Mouse (Mus musculus): Measurements from ENCODE around the gene Sik2.

The Sik2 gene

GRCm38 (mm10) chr9:50986123-50986522 is 22.8 kb downstream of the Sik2 start:
- DNase-seq (ENCODE audit: low spot score in 2 of 2) = no peak

GRCm38 (mm10) chr9:50981499-50982190 is 27.2 kb downstream of the Sik2 start:
- DNase-seq (ENCODE audit: low spot score in 2 of 2) = no peak

- DNase-seq (ENCODE audit: low spot score in 2 of 2) = no peak
These were observed 34.2 kb downstream of the Sik2 start for GRCm38 (mm10) chr9:50974631-50975030.

DNA sequence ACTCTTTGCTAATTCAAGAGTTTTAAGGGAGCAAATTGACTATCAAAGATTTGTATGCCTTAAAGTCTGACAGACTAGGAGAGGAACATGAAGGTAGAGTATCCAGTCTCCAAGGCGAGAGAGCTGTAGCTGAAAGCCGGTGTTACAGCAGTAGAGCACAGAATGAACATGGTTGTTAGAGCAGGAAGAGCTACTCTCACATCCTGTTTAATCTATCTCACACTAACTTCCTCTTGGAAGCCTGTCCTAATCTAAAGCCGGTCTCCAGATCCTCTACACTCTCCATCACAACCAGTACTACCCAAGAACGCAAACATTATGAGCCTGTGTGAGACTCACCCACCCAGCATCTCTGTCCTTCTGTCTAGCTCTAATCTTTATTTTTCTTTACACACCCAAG is 38.5 kb downstream of the Sik2 start:
- no peak for DNase-seq (ENCODE audit: low spot score in 2 of 2)

- DNase-seq (ENCODE audit: low spot score in 2 of 2) = no peak
These were observed 39.6 kb downstream of the Sik2 start for GRCm38 (mm10) chr9:50969266-50969665.

GRCm38 (mm10) chr9:50966277-50966676 is 42.6 kb downstream of the Sik2 start:
- no peak for DNase-seq (ENCODE audit: low spot score in 2 of 2)

DNA sequence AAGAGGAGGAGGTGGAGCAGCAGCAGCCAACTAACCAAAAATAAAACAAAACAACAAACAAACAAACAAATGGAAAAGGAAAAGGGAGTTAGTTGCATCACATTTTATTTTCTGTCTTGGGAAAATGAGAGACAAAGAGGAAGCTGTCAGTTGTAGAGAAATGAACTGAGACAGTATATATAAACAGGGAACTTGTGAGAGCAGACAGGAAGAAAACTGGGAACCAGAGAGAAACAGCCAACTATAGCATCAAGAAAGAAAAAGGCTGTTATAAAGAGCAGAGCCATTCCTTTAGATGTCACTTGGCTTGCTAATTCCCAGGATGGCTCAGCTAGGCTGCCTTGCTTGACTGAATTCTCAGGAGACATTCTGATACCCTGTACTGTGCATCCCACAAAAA is 43.5 kb downstream of the Sik2 start:
- no peak for DNase-seq (ENCODE audit: low spot score in 2 of 2)

DNA sequence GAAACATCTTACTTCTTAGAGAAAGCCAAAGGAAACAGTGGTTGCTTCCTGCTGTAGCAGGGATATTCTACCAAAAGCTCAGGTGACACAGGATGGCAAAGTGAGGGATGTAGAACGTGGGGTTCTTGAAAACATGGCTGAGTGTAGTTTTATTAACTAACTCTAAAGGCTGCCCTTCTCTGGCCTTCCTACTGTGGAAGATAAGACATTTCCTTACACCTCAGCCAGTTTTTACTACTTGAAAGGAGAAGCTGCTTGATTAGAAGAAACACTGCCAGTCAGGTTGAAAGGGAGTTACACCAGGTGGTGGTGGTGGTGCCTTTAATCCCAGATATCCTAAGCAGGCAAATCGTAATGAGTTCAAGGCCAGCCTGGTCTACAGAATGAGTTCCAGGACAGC is 44.0 kb downstream of the Sik2 start:
- DNase-seq (ENCODE audit: low spot score in 2 of 2) = no peak

DNA sequence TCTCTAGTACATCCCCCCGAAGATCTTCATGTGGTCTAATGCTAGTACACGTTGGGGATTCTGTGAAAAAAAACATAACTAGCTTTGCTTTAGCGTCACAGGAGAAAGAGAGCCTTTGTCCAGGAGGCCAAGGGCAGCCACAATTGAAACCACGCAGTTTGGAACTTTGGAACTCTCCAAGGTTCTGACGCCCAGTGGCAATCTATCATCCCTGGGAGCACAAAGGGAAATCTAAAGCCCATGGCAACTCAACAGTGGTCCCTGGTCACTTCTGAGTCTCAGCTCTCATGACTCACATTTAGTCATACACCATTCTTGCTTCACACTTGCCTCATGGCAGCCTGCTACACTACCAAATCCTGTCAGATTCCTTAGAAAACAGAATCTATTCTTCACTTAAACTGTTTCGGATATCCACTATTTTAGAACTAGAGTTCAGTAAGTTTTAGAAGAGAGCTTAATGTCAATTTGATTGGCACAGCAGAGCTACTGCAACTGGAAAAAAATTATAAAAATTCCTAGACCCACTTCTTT is 50.9 kb downstream of the Sik2 start:
- no peak for DNase-seq (ENCODE audit: low spot score in 2 of 2)

GRCm38 (mm10) chr9:50955176-50955575 is 53.7 kb downstream of the Sik2 start:
- no peak for DNase-seq (ENCODE audit: low spot score in 2 of 2)

DNA sequence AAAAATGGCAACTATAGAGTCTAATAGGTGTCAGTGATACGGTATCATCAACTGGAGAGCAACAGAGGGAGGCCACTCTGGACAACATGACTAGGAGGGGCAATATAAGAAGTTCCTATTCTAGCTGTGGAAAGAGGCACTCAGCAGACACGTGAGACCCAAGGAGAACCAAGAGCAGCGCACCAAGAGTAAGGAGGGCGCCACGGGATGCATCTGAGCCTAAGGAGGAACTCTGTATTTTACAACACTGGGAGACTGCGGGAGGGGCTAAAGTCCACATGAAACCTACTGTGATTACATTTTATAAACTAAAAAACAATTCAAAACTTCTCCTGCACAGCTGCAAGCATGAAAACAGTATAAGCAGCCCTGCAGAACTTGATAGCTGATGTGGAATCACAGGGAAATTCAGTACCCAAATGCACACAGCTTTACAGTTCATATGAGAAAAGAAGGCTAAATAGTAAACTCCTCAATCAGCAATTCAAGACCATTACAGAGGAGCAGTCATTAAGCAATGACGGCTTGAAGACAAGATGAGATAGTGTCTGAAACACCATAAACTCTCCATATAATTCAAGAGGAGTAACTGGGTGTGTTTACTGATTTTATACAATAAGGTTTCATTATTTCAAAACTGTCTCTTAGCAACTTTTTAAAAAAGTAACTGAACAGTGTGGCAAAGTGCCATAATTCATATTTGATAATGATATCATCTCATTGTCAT is 60.6 kb downstream of the Sik2 start:
- no peak for DNase-seq (ENCODE audit: low spot score in 2 of 2)

GRCm38 (mm10) chr9:50946338-50946737 is 62.5 kb downstream of the Sik2 start:
- no peak for DNase-seq (ENCODE audit: low spot score in 2 of 2)

GRCm38 (mm10) chr9:50944826-50945225 is 64.0 kb downstream of the Sik2 start:
- no peak for DNase-seq (ENCODE audit: low spot score in 2 of 2)

GRCm38 (mm10) chr9:50942711-50943110 is 66.2 kb downstream of the Sik2 start:
- no peak for DNase-seq (ENCODE audit: low spot score in 2 of 2)

DNA sequence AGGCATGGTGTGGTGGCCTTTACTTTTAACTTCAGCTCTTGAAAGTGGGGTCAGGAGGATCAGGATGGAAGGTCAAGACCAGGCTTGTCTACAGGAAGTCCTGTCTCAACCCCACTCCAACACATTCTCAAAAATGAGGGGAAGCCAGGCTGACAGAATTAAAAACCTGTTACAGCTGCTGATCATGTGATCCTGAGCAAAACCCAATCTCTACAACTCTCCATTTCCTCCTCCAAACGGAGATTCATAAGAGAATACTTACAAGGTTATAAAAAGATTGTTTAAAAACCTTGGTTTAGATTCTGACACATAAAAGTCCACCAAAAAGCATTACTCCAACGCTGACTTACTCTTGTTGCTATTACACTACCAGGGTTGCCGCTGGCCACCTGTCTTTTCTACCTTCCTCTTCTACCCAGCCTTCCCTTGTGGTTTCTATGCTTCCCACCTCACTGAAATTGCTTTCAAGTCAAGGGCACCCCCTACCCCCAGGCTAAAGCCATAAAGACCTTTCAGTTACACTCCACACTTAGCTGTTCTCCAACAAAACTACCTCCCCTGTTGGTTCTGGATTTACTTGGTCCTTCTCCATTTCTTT is 67.0 kb downstream of the Sik2 start:
- DNase-seq (ENCODE audit: low spot score in 2 of 2) = no peak

DNA sequence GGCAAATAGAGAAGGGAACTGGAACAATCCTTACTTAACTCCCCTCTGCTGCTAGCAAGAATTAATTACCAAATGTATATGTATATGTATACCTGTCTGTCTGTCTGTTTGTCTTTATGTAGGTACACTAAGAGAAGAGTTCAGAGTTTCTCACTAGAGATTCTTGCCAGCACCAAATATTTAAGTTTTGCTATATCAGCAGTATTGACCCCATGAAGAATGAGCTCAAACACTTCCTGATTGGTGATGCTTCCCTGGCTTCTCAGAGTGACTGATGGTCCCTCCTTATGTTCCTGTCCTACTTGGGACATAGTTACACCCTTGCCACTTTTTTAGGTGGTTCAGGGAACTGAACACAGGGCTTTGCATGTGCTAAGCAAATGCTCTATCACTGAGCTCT is 78.9 kb downstream of the Sik2 start:
- DNase-seq (ENCODE audit: low spot score in 2 of 2) = no peak

DNA sequence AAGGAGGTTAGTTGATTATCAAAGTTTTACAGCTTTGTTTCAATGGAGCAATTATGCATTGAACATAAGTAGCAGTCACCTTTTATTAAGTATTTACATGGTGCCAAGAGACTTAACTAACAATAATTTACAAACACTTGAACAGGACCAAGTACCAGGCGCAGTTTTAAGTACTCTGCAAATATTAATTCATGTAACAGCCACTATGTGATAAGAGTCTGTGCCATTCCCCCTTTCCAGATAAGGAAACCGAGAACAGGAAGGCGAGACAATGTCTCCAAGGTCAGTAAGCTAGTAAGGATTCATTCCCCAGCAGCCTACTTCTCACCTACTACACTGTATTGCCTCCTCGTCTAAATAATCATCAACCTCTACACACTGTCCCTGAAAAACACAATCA is 83.1 kb downstream of the Sik2 start:
- no peak for DNase-seq (ENCODE audit: low spot score in 2 of 2)

GRCm38 (mm10) chr9:50924454-50924853 is 84.4 kb downstream of the Sik2 start:
- DNase-seq (ENCODE audit: low spot score in 2 of 2) = no peak

GRCm38 (mm10) chr9:50922363-50923153 is 86.3 kb downstream of the Sik2 start:
- DNase-seq (ENCODE audit: low spot score in 2 of 2) = no peak

DNA sequence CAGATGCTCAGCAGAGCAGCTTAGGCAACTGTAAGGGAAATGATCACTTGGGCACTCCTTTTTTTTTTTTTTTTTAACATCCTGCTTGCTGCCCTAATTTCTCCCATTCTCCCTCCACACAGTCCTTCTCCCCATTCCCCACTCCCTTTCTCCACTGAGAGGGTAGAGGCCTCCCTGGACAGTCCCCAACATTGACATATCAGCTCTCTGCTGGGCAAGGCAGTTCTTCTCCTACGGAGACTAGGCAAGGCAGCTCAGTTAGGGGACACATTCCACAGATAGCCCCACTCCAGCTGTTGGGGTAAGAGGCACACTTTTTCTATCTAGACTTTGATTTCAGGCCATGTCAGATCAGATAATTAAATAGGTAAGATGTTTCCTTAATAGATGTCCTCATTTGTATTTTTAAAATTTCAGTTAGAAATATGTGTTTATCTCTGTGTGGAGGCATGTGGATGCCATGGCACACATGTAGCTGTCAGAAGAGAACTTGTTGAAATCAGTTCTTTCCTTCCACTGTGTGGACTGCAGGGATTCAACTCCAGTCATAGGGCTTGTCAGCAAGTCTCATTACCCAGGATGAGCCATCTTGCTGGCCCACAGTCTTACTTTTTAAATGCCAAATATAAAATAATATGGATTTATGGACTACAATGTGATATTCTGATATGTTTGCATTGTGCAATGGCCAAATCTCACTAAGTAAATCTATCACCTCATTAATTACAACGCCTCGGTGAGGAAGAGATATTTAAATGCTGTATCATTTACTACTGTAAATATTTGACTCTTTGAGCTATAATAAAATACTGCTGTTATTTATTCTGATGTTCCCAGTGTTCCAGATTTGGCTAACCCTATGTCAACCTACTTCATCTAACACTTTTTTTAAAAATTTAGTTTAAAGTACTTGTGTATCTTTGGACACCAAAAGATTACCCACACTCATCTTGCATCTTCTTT is 87.7 kb downstream of the Sik2 start:
- no peak for DNase-seq (ENCODE audit: low spot score in 2 of 2)

DNA sequence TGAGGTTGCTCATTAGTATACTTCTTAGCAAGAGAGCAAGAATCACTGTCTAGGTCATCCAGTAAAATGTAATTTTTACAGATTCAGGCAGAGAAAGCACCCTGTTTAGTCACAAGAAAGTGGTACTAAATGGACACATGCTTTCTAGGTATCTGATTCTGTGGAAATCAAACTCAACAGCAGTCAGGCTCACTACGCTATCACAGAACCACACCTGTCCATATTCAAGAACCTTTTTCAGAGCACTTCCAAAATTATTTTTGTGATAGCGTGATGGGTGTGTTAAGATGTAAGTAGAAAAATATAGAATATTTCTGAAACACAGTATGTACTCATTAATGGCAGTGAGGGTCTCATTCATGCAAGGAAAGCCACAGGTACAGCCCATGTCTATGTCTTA is 89.3 kb downstream of the Sik2 start:
- no peak for DNase-seq (ENCODE audit: low spot score in 2 of 2)
